21 mouse cellular contexts compared by ENCODE assay signal in the genomic region with DNA sequence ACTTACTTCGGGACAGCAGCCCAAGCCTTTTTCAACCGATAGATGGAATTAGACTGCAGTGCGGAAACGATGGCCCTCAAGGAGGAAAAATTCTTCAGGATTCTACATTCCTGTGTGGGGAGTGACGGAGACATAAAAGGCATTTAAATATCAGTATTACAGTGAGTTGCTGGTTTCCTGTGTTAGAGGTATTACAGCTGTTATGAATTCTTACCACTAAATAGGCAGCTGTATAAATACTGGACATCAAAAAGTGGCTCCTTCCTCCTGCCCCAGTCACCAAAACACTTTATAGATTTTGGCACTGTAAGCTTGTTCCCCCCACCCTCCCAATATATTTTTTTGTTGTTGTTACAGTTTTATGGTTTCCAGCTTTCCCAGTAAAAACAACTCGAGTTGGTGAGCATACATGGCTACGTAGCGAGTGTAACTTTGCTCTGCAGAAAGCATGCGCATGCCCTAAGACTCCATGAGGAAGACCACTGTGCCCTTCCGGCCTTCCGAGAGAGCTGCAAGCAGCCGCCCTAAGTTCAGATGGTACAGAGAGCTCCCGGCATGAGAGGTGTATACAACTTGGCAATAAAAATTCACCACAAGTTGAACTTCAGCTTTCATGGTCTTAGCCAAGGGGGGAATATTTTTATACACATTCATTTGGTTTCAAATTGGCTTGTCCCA.
DNase-seq lines count a peak whose midpoint lies in the region; ATAC-seq and TF ChIP-seq lines count a peak whose summit lies in the region.
"Had no signal": no experiment of that assay in that cellular context is flagged by ENCODE, and none has a peak within 500 bp of the region (broad histone marks: within the 10 kb centered on the region; RNA-seq: fewer than 3 reads in every experiment).

No protein-coding gene starts in this region.

- H3K27me3 ChIP-seq in intestine, embryonic 14.5 days (replicated peaks; ENCODE audit: control insufficient read depth, insufficient read depth, low read length) = no peaks in the 10 kb centered on the region
- no peaks in the 10 kb centered on the region for H3K27me3 ChIP-seq in intestine, postnatal 0 days (replicated peaks; ENCODE audit: control insufficient read depth, insufficient read depth, low read length)
- no peaks in the 10 kb centered on the region for H3K27me3 ChIP-seq in lung, embryonic 14.5 days (ENCODE audit: insufficient read depth, low read length)
- H3K27me3 ChIP-seq in limb, embryonic 13.5 days = no peaks in the 10 kb centered on the region
- H3K27me3 ChIP-seq in stomach, postnatal 0 days (ENCODE audit: control insufficient read depth, insufficient read depth, low read length) = no peaks in the 10 kb centered on the region
- no peaks in the 10 kb centered on the region for H3K27me3 ChIP-seq in liver, postnatal 0 days (ENCODE audit: insufficient read depth, low read length)
- H3K27me3 ChIP-seq: embryonic facial prominence, embryonic 15.5 days; forebrain, embryonic 12.5 days; heart, embryonic 12.5 days; liver, embryonic 13.5 days had no signal

- H3K27ac ChIP-seq in intestine, embryonic 14.5 days (ENCODE audit: low read depth) = peak overlapping the region; percentile 83
- H3K27ac ChIP-seq in intestine, postnatal 0 days (ENCODE audit: low read depth, low read length) = no peak overlapping the region
- peak overlapping the region; percentile 75 for H3K27ac ChIP-seq in lung, embryonic 14.5 days (ENCODE audit: low read depth)
- peak overlapping the region; percentile 78; the same call in 1 of the 2 replicates for H3K27ac ChIP-seq in limb, embryonic 13.5 days
- peak overlapping the region; percentile 49 for H3K27ac ChIP-seq in stomach, postnatal 0 days (replicated peaks)
- H3K27ac ChIP-seq in liver, postnatal 0 days (ENCODE audit: low read depth) = no peak overlapping the region
- H3K27ac ChIP-seq: forebrain, embryonic 12.5 days; liver, embryonic 13.5 days had no signal

- TF ChIP-seq EP300 in stomach, postnatal 0 days (optimal IDR thresholded peaks at IDR 0.05) = no peak
- TF ChIP-seq EP300 in liver, postnatal 0 days (IDR thresholded peaks at IDR 0.05; ENCODE audit: low read depth) = no peak

- H3K9ac ChIP-seq in intestine, embryonic 14.5 days (ENCODE audit: low read length) = no peak overlapping the region
- H3K9ac ChIP-seq in intestine, postnatal 0 days (ENCODE audit: low read depth, low read length) = no peak overlapping the region
- no peak overlapping the region for H3K9ac ChIP-seq in lung, embryonic 14.5 days
- H3K9ac ChIP-seq in limb, embryonic 13.5 days = no peak overlapping the region
- H3K9ac ChIP-seq in stomach, postnatal 0 days (ENCODE audit: low read length) = no peak overlapping the region
- no peak overlapping the region for H3K9ac ChIP-seq in liver, postnatal 0 days (replicated peaks)
- H3K9ac ChIP-seq: embryonic facial prominence, embryonic 15.5 days; forebrain, embryonic 12.5 days; heart, embryonic 12.5 days; liver, embryonic 13.5 days had no signal

- no peak overlapping the region for H3K4me3 ChIP-seq in intestine, embryonic 14.5 days (ENCODE audit: low read depth, low read length)
- no peak overlapping the region for H3K4me3 ChIP-seq in intestine, postnatal 0 days (ENCODE audit: low read depth, low read length)
- no peak overlapping the region for H3K4me3 ChIP-seq in lung, embryonic 14.5 days (ENCODE audit: low read depth, low read length)
- no peak overlapping the region for H3K4me3 ChIP-seq in limb, embryonic 13.5 days
- no peak overlapping the region for H3K4me3 ChIP-seq in stomach, postnatal 0 days (ENCODE audit: low read depth, low read length)
- no peak overlapping the region for H3K4me3 ChIP-seq in liver, postnatal 0 days (ENCODE audit: low read depth, low read length)
- H3K4me3 ChIP-seq: embryonic facial prominence, embryonic 15.5 days; forebrain, embryonic 12.5 days; heart, embryonic 12.5 days; liver, embryonic 13.5 days had no signal

- H3K4me1 ChIP-seq in intestine, embryonic 14.5 days (replicated peaks; ENCODE audit: control insufficient read depth, insufficient read depth, low read length) = peaks cover 25% of the 10 kb centered on the region
- no peaks in the 10 kb centered on the region for H3K4me1 ChIP-seq in intestine, postnatal 0 days (replicated peaks; ENCODE audit: control insufficient read depth, insufficient read depth, low read length)
- peaks cover 19% of the 10 kb centered on the region for H3K4me1 ChIP-seq in lung, embryonic 14.5 days (ENCODE audit: insufficient read depth)
- H3K4me1 ChIP-seq in limb, embryonic 13.5 days = peaks cover 52% of the 10 kb centered on the region
- no peaks in the 10 kb centered on the region for H3K4me1 ChIP-seq in stomach, postnatal 0 days (replicated peaks; ENCODE audit: control insufficient read depth, insufficient read depth)
- H3K4me1 ChIP-seq in liver, postnatal 0 days (ENCODE audit: insufficient read depth) = no peaks in the 10 kb centered on the region
- H3K4me1 ChIP-seq: forebrain, embryonic 12.5 days; liver, embryonic 13.5 days had no signal

- no peak overlapping the region for H3K4me2 ChIP-seq in intestine, embryonic 14.5 days (ENCODE audit: low read length)
- no peak overlapping the region for H3K4me2 ChIP-seq in intestine, postnatal 0 days (replicated peaks; ENCODE audit: low read depth)
- no peak overlapping the region for H3K4me2 ChIP-seq in lung, embryonic 14.5 days
- peak overlapping the region; percentile 32 for H3K4me2 ChIP-seq in limb, embryonic 13.5 days (replicated peaks)
- no peak overlapping the region for H3K4me2 ChIP-seq in stomach, postnatal 0 days (replicated peaks; ENCODE audit: low read depth)
- no peak overlapping the region for H3K4me2 ChIP-seq in liver, postnatal 0 days (ENCODE audit: low read depth, low read length)
- H3K4me2 ChIP-seq: embryonic facial prominence, embryonic 15.5 days; forebrain, embryonic 12.5 days; heart, embryonic 12.5 days; liver, embryonic 13.5 days had no signal

- no peak for TF ChIP-seq CTCF in intestine, postnatal 0 days (IDR thresholded peaks at IDR 0.05; ENCODE audit: low read depth)
- 0 out of 2 replicates have a peak, but pooled peaks have one; percentile 6 for TF ChIP-seq CTCF in lung, embryonic 14.5 days (IDR thresholded peaks at IDR 0.05; ENCODE audit: low read depth)
- TF ChIP-seq CTCF in stomach, postnatal 0 days (IDR thresholded peaks at IDR 0.05; ENCODE audit: low read depth) = no peak
- TF ChIP-seq CTCF in liver, postnatal 0 days (IDR thresholded peaks at IDR 0.05; ENCODE audit: low read depth) = no peak

- peaks cover 55% of the 10 kb centered on the region for H3K36me3 ChIP-seq in intestine, embryonic 14.5 days (ENCODE audit: control insufficient read depth, insufficient read depth, low read length)
- peaks cover 61% of the 10 kb centered on the region for H3K36me3 ChIP-seq in intestine, postnatal 0 days (ENCODE audit: control insufficient read depth, insufficient read depth)
- H3K36me3 ChIP-seq in lung, embryonic 14.5 days (ENCODE audit: insufficient read depth) = peaks cover 54% of the 10 kb centered on the region
- H3K36me3 ChIP-seq in limb, embryonic 13.5 days = peaks cover 34% of the 10 kb centered on the region
- H3K36me3 ChIP-seq in stomach, postnatal 0 days (ENCODE audit: control insufficient read depth, insufficient read depth, low read length) = peaks cover 7% of the 10 kb centered on the region; the same call in 1 of the 2 replicates
- peaks cover 37% of the 10 kb centered on the region for H3K36me3 ChIP-seq in liver, postnatal 0 days (replicated peaks; ENCODE audit: insufficient read depth, low read length)

- WGBS in intestine, embryonic 14.5 days = 49% methylated on average over 13 of the region's 13 CpGs
- 63% methylated on average over 13 of the region's 13 CpGs for WGBS in intestine, postnatal 0 days
- WGBS in lung, embryonic 14.5 days = 36% methylated on average over 13 of the region's 13 CpGs
- WGBS in limb, embryonic 13.5 days = 35% methylated on average over 13 of the region's 13 CpGs
- WGBS in stomach, postnatal 0 days = 61% methylated on average over 13 of the region's 13 CpGs
- WGBS in liver, postnatal 0 days (ENCODE audit: insufficient replicate concordance) = 86% methylated on average over 13 of the region's 13 CpGs

- no peak for DNase-seq in intestine, embryonic 14.5 days (ENCODE audit: low spot score)
- DNase-seq in lung, embryonic 14.5 days = peak; percentile 80
- no peak for DNase-seq in lung, postnatal 14 days
- DNase-seq in stomach, postnatal 0 days (ENCODE audit: low spot score) = no peak
- DNase-seq in liver, postnatal 0 days = no peak
- DNase-seq: adrenal gland, postnatal 36 days; cerebellum, adult 8-10 months; gastrocnemius, postnatal 14 days; heart, postnatal 4 days; layer of hippocampus, postnatal 36 days; liver, embryonic 13.5 days; midbrain, embryonic 14.5 days; retina, postnatal 1 day; right cerebral cortex, postnatal 4 days; thymus, adult 2 months had no signal

- ATAC-seq in intestine, embryonic 14.5 days (replicated peaks; ENCODE audit: low FRiP score, low TSS enrichment, low read depth) = peak; percentile 28; the same call in 1 of the 2 replicates
- ATAC-seq in intestine, postnatal 0 days = no peak
- ATAC-seq in lung, embryonic 14.5 days (ENCODE audit: insufficient read depth) = peak; percentile 82
- peak; percentile 74 for ATAC-seq in limb, embryonic 13.5 days (ENCODE audit: low FRiP score, low read depth)
- ATAC-seq in stomach, postnatal 0 days (ENCODE audit: low FRiP score, low TSS enrichment) = no peak
- no peak for ATAC-seq in liver, postnatal 0 days
- ATAC-seq: hindbrain, embryonic 16.5 days had no signal

- no peaks in the 10 kb centered on the region for H3K9me3 ChIP-seq in intestine, embryonic 14.5 days (ENCODE audit: control insufficient read depth, low read length)
- H3K9me3 ChIP-seq in intestine, postnatal 0 days (ENCODE audit: control insufficient read depth) = no peaks in the 10 kb centered on the region
- no peaks in the 10 kb centered on the region for H3K9me3 ChIP-seq in lung, embryonic 14.5 days (ENCODE audit: low read depth, low read length)
- peaks cover 3% of the 10 kb centered on the region; the same call in 1 of the 2 replicates for H3K9me3 ChIP-seq in limb, embryonic 13.5 days
- H3K9me3 ChIP-seq in stomach, postnatal 0 days (ENCODE audit: control insufficient read depth, low read length) = no peaks in the 10 kb centered on the region
- H3K9me3 ChIP-seq in liver, postnatal 0 days (ENCODE audit: low read length) = no peaks in the 10 kb centered on the region
- H3K9me3 ChIP-seq: embryonic facial prominence, embryonic 15.5 days; forebrain, embryonic 12.5 days; heart, embryonic 12.5 days; liver, embryonic 13.5 days had no signal

Comparison
In these comparisons a context has a peak if more than half of its experiments do, and no peak if none do; other contexts are left out.
1. ATAC-seq: peak in intestine, embryonic 14.5 days (single experiment), lung, embryonic 14.5 days (single experiment) and limb, embryonic 13.5 days (single experiment); none in intestine, postnatal 0 days (single experiment), stomach, postnatal 0 days (single experiment) and liver, postnatal 0 days (single experiment).
2. H3K27ac ChIP-seq: peak in intestine, embryonic 14.5 days (single experiment), lung, embryonic 14.5 days (single experiment), limb, embryonic 13.5 days (single experiment) and stomach, postnatal 0 days (single experiment); none in intestine, postnatal 0 days (single experiment) and liver, postnatal 0 days (single experiment).